Mouse (Mus musculus) ovary, postnatal 10 days (tissue): ENCODE data around the gene Patz1.

Experiments used
- DNase-seq: peaks from one replicate; pipeline ENCODE4 v3.0.0; 2022; ENCODE audit warnings: low spot score

Gene Patz1

GRCm38 (mm10) chr11:3288521-3289301 is at the start of gene Patz1:
Patz1 (plus strand) TSS chr11:3288874.
- DNase-seq, result peak; percentile 56

GRCm38 (mm10) chr11:3242395-3242794 is 46.3 kb upstream of the Patz1 start:
- no peak for DNase-seq

GRCm38 (mm10) chr11:3243771-3244170 is 44.9 kb upstream of the Patz1 start:
- no peak for DNase-seq

- DNase-seq, result no peak
These were observed 41.3 kb upstream of the Patz1 start for GRCm38 (mm10) chr11:3247387-3247786.

- no peak for DNase-seq
These were observed 29.1 kb upstream of the Patz1 start for GRCm38 (mm10) chr11:3259537-3259936.

GRCm38 (mm10) chr11:3265291-3266078 is 23.2 kb upstream of the Patz1 start:
- peak; percentile 12 for DNase-seq

GRCm38 (mm10) chr11:3266079-3266685 is 22.5 kb upstream of the Patz1 start, which contains the start of gene Drg1:
Drg1 (minus strand) TSS chr11:3266415.
- peak; percentile 86 for DNase-seq

GRCm38 (mm10) chr11:3267133-3267532 is 21.5 kb upstream of the Patz1 start:
- DNase-seq, result no peak

GRCm38 (mm10) chr11:3269241-3269640 is 19.4 kb upstream of the Patz1 start:
- DNase-seq, result no peak

- no peak for DNase-seq
These were observed 10.3 kb upstream of the Patz1 start for GRCm38 (mm10) chr11:3278351-3278750.

- DNase-seq, result no peak
These were observed 8.9 kb upstream of the Patz1 start for GRCm38 (mm10) chr11:3279729-3280128.

GRCm38 (mm10) chr11:3282887-3283286 is 5.8 kb upstream of the Patz1 start:
- DNase-seq, result no peak

- no peak for DNase-seq
These were observed 5.0 kb upstream of the Patz1 start for GRCm38 (mm10) chr11:3283645-3284044.

GRCm38 (mm10) chr11:3285940-3286339 is 2.7 kb upstream of the Patz1 start:
- no peak for DNase-seq

- no peak for DNase-seq
These were observed 1.5 kb upstream of the Patz1 start for GRCm38 (mm10) chr11:3287131-3287530.

- no peak for DNase-seq
These were observed 753 bp upstream of the Patz1 start for GRCm38 (mm10) chr11:3287921-3288320.

GRCm38 (mm10) chr11:3289302-3289802 is 678 bp downstream of the Patz1 start:
- DNase-seq, result no peak

GRCm38 (mm10) chr11:3289803-3290639 is 1.3 kb downstream of the Patz1 start:
- peak; percentile 83 for DNase-seq

GRCm38 (mm10) chr11:3290640-3291310 is 2.1 kb downstream of the Patz1 start:
- peak; percentile 31 for DNase-seq

GRCm38 (mm10) chr11:3291311-3292061 is 2.8 kb downstream of the Patz1 start:
- peak; percentile 21 for DNase-seq
